Mouse (Mus musculus): Measurements from ENCODE around the gene Gm3278. TPM values are rescaled to one million over a fixed set of nuclear protein-coding genes. Genes with fewer than 3 reads are reported as not detected.
"Not testable (repeated sequence)": the region's sequence is repeated elsewhere in the genome, so short reads cannot be mapped to it uniquely, and the experiment has no call there.

The Gm3278 gene
- not detected in 2 replicates for polyA plus RNA-seq (2014; fragmentation: Nextera tagmentation; extraction: Ambion mirVana)

DNA sequence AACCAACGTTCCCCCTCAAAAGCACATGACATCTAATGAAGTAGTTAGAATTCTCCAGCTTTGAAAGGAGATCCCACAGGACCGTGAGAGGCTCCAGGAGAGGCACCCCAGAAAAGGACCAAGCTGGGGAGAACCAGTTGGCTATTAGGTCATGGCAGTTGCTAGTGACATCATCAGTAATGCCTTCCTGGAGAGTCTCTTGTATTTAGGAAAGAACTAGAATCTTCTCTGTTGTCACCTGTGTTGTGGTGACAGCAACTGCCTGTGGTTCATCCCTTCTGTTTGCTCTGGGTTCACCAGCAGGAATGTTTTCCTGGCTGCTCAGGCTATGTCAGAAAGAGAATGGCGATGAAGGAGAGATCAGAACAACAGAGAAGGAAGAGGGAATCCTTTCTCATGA lies at the start of gene Gm3278:
TSS of gene Gm3278 (plus strand) at position 301 of the 400 bp plus-strand sequence.
- not testable (repeated sequence) for H3K4me2 ChIP-seq (ENCODE audit: low read depth, low read length, severe bottlenecking); H3K27me3 ChIP-seq (ENCODE audit: control insufficient read depth, insufficient read depth, low read length); H3K9me3 ChIP-seq (ENCODE audit: control insufficient read depth, low read length); H3K27ac ChIP-seq (ENCODE audit: low read depth, low read length); H3K9ac ChIP-seq (ENCODE audit: low read length); H3K4me1 ChIP-seq (replicated peaks; ENCODE audit: control insufficient read depth, insufficient read depth, low read length); ATAC-seq (replicated peaks; ENCODE audit: low FRiP score); H3K36me3 ChIP-seq (ENCODE audit: control insufficient read depth, insufficient read depth, low read length); DNase-seq (ENCODE audit: low spot score); H3K4me3 ChIP-seq (ENCODE audit: low read depth, low read length)
- no CpG with 5 or more reads among the region's 3 CpGs for WGBS

DNA sequence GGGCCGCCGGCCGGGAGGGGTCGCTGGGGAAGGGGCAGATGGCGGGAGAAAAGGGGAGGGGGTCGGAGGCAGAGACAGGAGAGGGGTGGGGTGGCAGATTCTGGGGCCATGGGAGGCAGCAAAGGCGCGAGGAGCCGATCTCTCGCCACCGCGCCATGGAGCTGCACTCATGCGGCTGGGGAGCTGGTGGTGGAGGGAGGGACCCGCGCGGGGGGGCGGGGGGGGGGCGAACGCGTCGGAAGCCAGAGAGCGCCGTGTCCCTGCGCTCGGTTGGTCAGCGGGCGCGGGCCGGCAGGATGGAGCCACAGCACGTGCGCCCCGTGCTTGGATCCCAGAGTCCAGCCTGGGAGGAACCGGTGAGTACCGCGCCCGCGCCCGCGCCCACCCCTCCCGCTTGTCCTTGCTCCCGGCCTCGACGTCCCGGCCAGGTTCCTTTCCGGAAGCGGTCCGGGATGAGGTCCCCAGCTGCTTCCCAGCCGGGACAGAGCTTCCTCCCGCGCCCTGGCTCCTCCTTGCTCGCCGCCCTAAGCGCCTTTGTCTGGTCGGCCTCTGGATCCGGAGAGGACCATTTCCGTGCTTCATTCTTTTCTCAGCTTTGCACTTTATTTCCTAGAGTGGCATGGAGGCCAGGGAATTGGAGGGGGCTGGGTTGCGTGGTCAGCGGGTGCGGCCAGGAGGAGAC lies 36.8 kb upstream of the Gm3278 start, which contains the start of gene Gm3264:
TSS of gene Gm3264 (plus strand) at position 278 of the 682 bp plus-strand sequence.
- peak within 1 kb of the TSS; percentile 45; the same call in 1 of the 2 replicates for H3K4me2 ChIP-seq (ENCODE audit: low read depth, low read length, severe bottlenecking)
- not testable (repeated sequence) for H3K27me3 ChIP-seq (ENCODE audit: control insufficient read depth, insufficient read depth, low read length); H3K36me3 ChIP-seq (ENCODE audit: control insufficient read depth, insufficient read depth, low read length); H3K27ac ChIP-seq (ENCODE audit: low read depth, low read length); ATAC-seq (replicated peaks; ENCODE audit: low FRiP score); H3K9me3 ChIP-seq (ENCODE audit: control insufficient read depth, low read length); H3K4me1 ChIP-seq (replicated peaks; ENCODE audit: control insufficient read depth, insufficient read depth, low read length)
- 3% methylated on average over 37 of the region's 59 CpGs for WGBS
- H3K4me3 ChIP-seq (ENCODE audit: low read depth, low read length), result peak within 1 kb of the TSS; percentile 26
- DNase-seq (ENCODE audit: low spot score), result peak; percentile 50
- H3K9ac ChIP-seq (ENCODE audit: low read length), result peak within 1 kb of the TSS; percentile 41; the same call in 1 of the 2 replicates

Other genes with a start within 250 kb of the Gm3278 start
- not detected in 2 replicates for gene Gm3239, start 228.2 kb upstream of the Gm3278 start, polyA plus RNA-seq (2014; fragmentation: Nextera tagmentation; extraction: Ambion mirVana)
- gene Gm7876, start 183.2 kb upstream of the Gm3278 start, polyA plus RNA-seq (2014; fragmentation: Nextera tagmentation; extraction: Ambion mirVana), result not detected in 2 replicates
- gene Gm3252, start 165.6 kb upstream of the Gm3278 start, polyA plus RNA-seq (2014; fragmentation: Nextera tagmentation; extraction: Ambion mirVana), result 0.45 and 0.53 TPM in 2 replicates
- gene Gm9602, start 116.1 kb upstream of the Gm3278 start, polyA plus RNA-seq (2014; fragmentation: Nextera tagmentation; extraction: Ambion mirVana), result not detected in 2 replicates
- not detected in 2 replicates for gene Gm3269, start 54.3 kb upstream of the Gm3278 start, polyA plus RNA-seq (2014; fragmentation: Nextera tagmentation; extraction: Ambion mirVana)
- gene Gm3264, start 36.8 kb upstream of the Gm3278 start, polyA plus RNA-seq (2014; fragmentation: Nextera tagmentation; extraction: Ambion mirVana), result 0.53 and 0.75 TPM in 2 replicates
- gene Gm8297, start 91.5 kb downstream of the Gm3278 start, polyA plus RNA-seq (2014; fragmentation: Nextera tagmentation; extraction: Ambion mirVana), result not detected in 2 replicates
- gene Gm3298, start 123.5 kb downstream of the Gm3278 start, polyA plus RNA-seq (2014; fragmentation: Nextera tagmentation; extraction: Ambion mirVana), result not detected in 2 replicates
- not detected in 2 replicates for gene 4930555G01Rik, start 158.2 kb downstream of the Gm3278 start, polyA plus RNA-seq (2014; fragmentation: Nextera tagmentation; extraction: Ambion mirVana)
- gene Gm8281, start 178.6 kb downstream of the Gm3278 start, polyA plus RNA-seq (2014; fragmentation: Nextera tagmentation; extraction: Ambion mirVana), result 2.2 and 2.6 TPM in 2 replicates
- gene Gm8279, start 239.1 kb downstream of the Gm3278 start, polyA plus RNA-seq (2014; fragmentation: Nextera tagmentation; extraction: Ambion mirVana), result not detected in 2 replicates